Mouse (Mus musculus): ENCODE data around the gene Fam241a. TPM values are rescaled to one million over a fixed set of nuclear protein-coding genes. Genes with fewer than 3 reads are reported as not detected.

The Fam241a gene
- polyA plus RNA-seq, 1 experiment from 2014 or later, result 10.7 TPM

DNA sequence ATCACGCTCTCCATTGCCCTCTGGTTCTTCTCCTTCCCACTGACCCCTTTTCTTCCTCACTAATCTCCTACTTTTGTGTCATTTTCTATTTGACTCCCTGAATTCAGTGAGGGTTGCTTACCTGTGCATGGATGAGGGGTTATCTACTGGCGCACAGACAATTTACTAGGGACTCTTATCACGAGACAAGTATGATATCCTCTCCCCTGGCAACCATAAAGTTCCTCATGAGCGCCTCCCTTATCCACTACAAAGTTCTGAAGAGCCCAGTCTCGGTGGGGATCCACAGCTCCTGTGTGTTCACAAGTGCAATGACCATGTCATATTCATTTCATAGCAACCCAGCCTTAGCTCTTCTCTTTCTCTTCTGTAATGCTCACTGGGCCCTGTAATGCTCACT lies 46.2 kb downstream of the Fam241a start:
- no peak overlapping the region for H3K9ac ChIP-seq
- no peak for ATAC-seq (ENCODE audit: insufficient number of reproducible peaks, low FRiP score, low TSS enrichment, low read depth)
- H3K4me3 ChIP-seq, result no peak overlapping the region
- no peaks in the 10 kb centered on the region for H3K4me1 ChIP-seq
- H3K36me3 ChIP-seq, result no peaks in the 10 kb centered on the region
- 83% methylated on average over 5 of the region's 5 CpGs for WGBS
- no peak overlapping the region for H3K27ac ChIP-seq
- H3K27me3 ChIP-seq, result no peaks in the 10 kb centered on the region
- no peaks in the 10 kb centered on the region for H3K9me3 ChIP-seq
- H3K4me2 ChIP-seq, result no peak overlapping the region

DNA sequence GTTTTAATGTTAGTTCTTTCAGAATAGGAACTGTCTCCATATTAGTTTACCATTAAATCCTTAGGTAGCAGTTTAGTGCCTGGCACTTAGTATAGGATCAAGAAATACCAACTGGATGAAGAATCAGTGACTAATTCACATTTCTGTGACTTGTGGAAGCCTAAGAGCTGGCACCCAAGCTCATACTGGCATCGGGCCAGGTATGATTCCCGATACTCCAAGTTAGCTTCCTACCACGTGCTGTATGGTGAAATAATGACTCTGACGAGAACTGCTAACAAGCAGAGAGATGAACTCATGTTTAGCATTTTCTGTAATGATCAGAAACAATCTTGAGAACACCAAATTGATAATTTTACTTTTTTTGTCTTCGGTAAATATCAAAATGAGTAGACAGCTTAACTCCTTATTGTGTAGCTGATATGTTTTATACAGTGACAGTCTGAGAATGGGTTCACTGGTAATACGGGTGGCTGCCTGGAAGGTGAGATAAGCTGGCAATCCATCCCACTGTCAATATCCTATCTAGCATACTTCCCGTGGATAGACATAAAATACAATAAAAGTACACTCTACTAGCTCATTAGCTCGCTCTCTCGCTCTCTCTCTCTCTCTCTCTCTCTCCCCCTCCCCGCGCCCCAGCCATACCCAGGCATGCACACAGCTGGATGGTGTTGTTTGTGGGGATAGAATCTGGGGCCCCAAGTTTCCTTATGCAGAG lies 47.9 kb downstream of the Fam241a start:
- ATAC-seq (ENCODE audit: insufficient number of reproducible peaks, low FRiP score, low TSS enrichment, low read depth), result no peak
- WGBS, result 70% methylated on average over 11 of the region's 11 CpGs
- H3K4me1 ChIP-seq, result no peaks in the 10 kb centered on the region
- H3K36me3 ChIP-seq, result no peaks in the 10 kb centered on the region
- no peak overlapping the region for H3K9ac ChIP-seq
- no peaks in the 10 kb centered on the region for H3K27me3 ChIP-seq
- H3K9me3 ChIP-seq, result no peaks in the 10 kb centered on the region
- H3K27ac ChIP-seq, result no peak overlapping the region
- H3K4me3 ChIP-seq, result no peak overlapping the region
- H3K4me2 ChIP-seq, result no peak overlapping the region

DNA sequence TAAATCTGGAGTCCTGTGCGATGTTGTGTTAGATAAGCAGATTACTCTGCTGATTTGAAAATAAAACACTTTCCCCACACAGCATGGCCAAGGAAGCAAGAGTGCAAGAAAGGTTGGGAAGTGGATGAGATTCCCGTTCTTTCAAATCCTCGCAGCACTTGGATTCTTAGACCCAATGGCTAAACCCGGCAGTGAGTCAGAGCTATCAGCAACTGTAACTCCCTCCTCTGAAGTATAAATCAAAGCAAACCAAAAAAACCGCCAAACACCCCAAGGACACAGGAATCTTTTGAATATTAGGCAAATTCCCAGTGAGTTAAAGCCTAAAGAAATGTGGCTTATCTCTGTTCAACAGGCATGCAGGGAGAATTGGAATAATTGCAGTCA lies 52.2 kb downstream of the Fam241a start:
- H3K4me1 ChIP-seq, result 0 out of 2 replicates have a peak, but pooled peaks cover 3% of the 10 kb centered on the region
- ATAC-seq (ENCODE audit: insufficient number of reproducible peaks, low FRiP score, low TSS enrichment, low read depth), result no peak
- no peaks in the 10 kb centered on the region for H3K36me3 ChIP-seq
- H3K4me2 ChIP-seq, result no peak overlapping the region
- no peak overlapping the region for H3K9ac ChIP-seq
- H3K27ac ChIP-seq, result no peak overlapping the region
- H3K4me3 ChIP-seq, result no peak overlapping the region
- WGBS, result 72% methylated on average over 5 of the region's 5 CpGs
- H3K27me3 ChIP-seq, result no peaks in the 10 kb centered on the region
- no peaks in the 10 kb centered on the region for H3K9me3 ChIP-seq

DNA sequence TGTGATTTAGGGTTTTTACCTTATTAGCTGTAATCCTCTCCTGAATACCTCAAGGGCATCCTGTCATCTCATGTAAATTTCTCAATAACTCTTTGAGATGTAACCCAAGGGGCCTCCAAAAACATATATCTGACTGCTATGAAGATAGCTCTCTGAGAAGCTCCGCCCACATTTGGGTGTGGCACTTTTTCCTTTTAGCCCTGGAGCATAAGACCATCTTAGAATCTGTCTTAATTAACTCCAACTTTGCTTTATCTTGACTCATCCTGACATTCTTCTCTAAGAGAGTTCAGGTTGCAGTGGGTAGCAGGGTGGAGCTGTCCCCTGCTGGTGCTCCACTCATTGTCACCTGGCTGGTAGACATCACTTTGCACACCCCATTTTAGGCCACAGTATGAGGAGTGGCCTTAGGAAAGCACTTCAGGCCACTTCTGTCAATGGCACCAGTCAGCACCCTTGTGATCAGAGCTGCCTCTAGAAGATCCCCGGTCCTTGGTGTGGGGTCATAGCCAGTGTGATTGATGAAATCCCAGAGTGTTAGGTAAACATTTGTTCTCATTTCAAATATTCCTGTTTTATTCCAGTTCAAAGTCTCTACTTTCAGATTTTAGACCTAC lies 52.7 kb downstream of the Fam241a start:
- 0 out of 2 replicates have a peak, but pooled peaks cover 3% of the 10 kb centered on the region for H3K4me1 ChIP-seq
- H3K27ac ChIP-seq, result no peak overlapping the region
- H3K9ac ChIP-seq, result no peak overlapping the region
- ATAC-seq (ENCODE audit: insufficient number of reproducible peaks, low FRiP score, low TSS enrichment, low read depth), result no peak
- no peaks in the 10 kb centered on the region for H3K36me3 ChIP-seq
- 66% methylated on average over 2 of the region's 2 CpGs for WGBS
- H3K9me3 ChIP-seq, result no peaks in the 10 kb centered on the region
- H3K4me3 ChIP-seq, result no peak overlapping the region
- H3K4me2 ChIP-seq, result no peak overlapping the region
- no peaks in the 10 kb centered on the region for H3K27me3 ChIP-seq

DNA sequence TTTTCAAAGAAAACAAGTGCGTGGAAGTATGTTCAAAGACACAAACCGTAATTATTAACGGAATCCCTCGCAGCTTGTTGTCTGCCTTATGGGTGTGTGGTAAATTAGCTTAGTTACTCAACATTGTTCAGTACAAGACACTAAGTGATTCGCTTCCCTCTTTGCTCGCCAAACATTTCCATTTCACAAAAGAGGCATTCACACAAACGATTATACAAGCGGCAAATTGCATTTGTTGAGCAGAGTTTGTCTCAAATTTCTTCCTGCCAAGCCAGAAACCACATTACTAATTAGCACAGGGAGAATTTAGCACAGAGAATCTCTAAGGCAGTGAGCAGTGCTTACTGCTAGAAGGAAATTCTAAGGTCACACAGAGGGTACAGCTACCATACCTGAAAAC lies 54.2 kb downstream of the Fam241a start:
- H3K4me1 ChIP-seq, result peaks cover 8% of the 10 kb centered on the region; the same call in 1 of the 2 replicates
- no peak overlapping the region for H3K4me2 ChIP-seq
- H3K27me3 ChIP-seq, result no peaks in the 10 kb centered on the region
- no peak overlapping the region for H3K9ac ChIP-seq
- ATAC-seq (ENCODE audit: insufficient number of reproducible peaks, low FRiP score, low TSS enrichment, low read depth), result no peak
- no peak overlapping the region for H3K27ac ChIP-seq
- WGBS, result 74% methylated on average over 8 of the region's 8 CpGs
- H3K9me3 ChIP-seq, result no peaks in the 10 kb centered on the region
- H3K4me3 ChIP-seq, result no peak overlapping the region
- no peaks in the 10 kb centered on the region for H3K36me3 ChIP-seq

DNA sequence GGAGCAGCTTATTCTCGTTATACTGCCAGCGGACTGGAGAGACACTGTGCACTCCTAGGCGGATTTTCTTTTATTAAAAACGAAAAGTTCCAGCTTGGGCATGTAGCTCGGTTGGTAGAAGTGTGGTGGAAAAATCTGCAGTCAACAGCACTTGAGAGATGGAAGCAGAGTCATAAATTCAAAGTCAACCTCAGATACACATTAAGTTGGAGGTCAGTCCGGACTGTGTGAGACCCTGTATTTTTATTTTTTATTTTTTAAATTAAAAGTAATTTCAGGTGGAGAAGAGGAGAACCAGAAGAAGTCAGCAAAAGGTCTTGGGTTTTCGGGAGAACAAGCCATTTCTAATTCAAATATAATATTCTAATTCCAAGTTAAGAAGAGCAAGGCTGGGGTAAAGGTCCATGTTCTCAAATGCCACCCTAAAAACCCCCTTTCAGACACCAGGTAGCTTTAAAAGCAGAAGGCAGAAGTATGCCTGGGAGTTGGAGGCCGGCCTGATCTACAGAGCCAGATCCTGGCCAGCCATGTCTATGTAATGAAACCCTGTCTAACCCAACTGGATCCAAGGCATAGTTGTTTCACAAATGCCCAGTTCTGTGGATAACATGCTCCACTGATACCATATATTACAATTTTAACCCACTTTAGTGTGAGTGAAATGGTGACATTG lies 58.0 kb downstream of the Fam241a start:
- peak overlapping the region; percentile 90 for H3K4me3 ChIP-seq
- H3K27me3 ChIP-seq, result no peaks in the 10 kb centered on the region
- H3K36me3 ChIP-seq, result no peaks in the 10 kb centered on the region; the same call in 1 of the 2 replicates
- peaks cover 16% of the 10 kb centered on the region; the same call in 1 of the 2 replicates for H3K4me1 ChIP-seq
- H3K4me2 ChIP-seq, result peak overlapping the region; percentile 69
- no peak for ATAC-seq (ENCODE audit: insufficient number of reproducible peaks, low FRiP score, low TSS enrichment, low read depth)
- no peaks in the 10 kb centered on the region for H3K9me3 ChIP-seq
- 29% methylated on average over 8 of the region's 8 CpGs for WGBS
- peak overlapping the region; percentile 95 for H3K27ac ChIP-seq
- H3K9ac ChIP-seq, result peak overlapping the region; percentile 33; the same call in 1 of the 2 replicates

DNA sequence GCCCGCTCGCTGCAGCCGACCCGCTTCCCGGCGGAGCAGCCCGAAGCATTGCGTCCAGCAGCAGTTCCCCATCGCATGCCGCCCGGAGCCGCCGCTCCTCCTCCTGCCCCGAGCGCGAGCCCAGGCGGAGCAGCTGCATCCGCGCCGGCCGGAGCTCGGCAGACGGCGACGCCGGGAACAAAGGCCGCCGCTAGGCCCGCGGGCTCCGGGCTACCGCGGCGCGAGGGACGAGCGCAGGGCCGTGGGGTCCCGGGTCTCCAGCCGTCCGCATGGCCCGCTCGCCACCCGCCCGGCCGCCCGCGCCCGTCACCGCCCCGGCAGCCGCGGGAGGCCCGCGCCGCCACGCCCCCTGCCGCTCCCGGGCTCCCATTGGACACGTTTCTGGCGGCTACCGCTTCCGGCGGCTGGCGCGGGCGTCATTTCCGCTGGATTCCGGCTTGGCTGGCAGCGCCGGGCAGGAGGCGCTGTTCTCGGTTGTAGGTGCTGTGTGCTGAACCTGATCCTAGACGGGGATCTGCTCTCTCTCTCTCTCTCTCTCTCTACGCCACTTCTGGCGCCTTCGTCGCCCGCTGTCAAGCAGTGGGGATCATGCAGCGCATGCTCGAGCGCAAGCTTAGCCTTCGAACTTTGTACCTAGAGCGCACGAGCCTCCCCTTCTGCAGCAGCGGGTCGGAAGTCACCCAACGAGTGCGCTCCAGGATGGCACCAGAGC lies 58.8 kb downstream of the Fam241a start, which contains the start of gene Ap1ar:
Ap1ar (minus strand) TSS at position 370 of the 712 bp plus-strand sequence.
- Histone ChIP-seq H3K9ac (peak within 1 kb of the TSS; percentile 86), H3K36me3 (no peaks in the 10 kb centered on the region; the same call in 1 of the 2 replicates), H3K4me3 (peak within 1 kb of the TSS; percentile 90), H3K9me3 (no peaks in the 10 kb centered on the region), H3K27ac (peak within 1 kb of the TSS; percentile 95), H3K4me1 (peaks cover 15% of the 10 kb centered on the region; the same call in 1 of the 2 replicates), H3K27me3 (no peaks in the 10 kb centered on the region), H3K4me2 (peak within 1 kb of the TSS; percentile 69)
- under 1% methylated on average over 73 of the region's 89 CpGs for WGBS
- peak; percentile 93 for ATAC-seq (ENCODE audit: insufficient number of reproducible peaks, low FRiP score, low TSS enrichment, low read depth)

DNA sequence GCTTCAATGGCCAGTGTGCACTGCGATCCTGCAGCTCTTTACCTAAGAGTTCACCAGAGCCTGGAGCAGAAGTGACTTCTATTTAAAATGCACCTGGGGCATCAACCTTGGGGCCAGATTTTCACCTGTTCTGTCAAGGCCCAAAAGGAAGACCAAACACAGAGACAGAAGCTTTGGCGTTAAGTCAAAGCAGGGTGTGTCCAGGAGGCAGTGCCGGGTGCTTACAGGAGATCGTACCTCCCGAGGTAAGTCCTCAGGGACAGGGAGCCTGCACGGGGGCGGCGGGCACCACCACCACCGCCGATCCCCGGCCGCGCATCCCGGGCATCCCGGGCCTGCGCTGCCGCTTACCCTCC lies 59.3 kb downstream of the Fam241a start:
- Histone ChIP-seq H3K9me3 (no peaks in the 10 kb centered on the region), H3K27ac (peak overlapping the region; percentile 95), H3K36me3 (no peaks in the 10 kb centered on the region; the same call in 1 of the 2 replicates), H3K27me3 (no peaks in the 10 kb centered on the region), H3K9ac (peak overlapping the region; percentile 86), H3K4me2 (peak overlapping the region; percentile 69), H3K4me1 (peaks cover 14% of the 10 kb centered on the region; the same call in 1 of the 2 replicates), H3K4me3 (peak overlapping the region; percentile 90)
- ATAC-seq (ENCODE audit: insufficient number of reproducible peaks, low FRiP score, low TSS enrichment, low read depth), result no peak
- 2% methylated on average over 17 of the region's 17 CpGs for WGBS

DNA sequence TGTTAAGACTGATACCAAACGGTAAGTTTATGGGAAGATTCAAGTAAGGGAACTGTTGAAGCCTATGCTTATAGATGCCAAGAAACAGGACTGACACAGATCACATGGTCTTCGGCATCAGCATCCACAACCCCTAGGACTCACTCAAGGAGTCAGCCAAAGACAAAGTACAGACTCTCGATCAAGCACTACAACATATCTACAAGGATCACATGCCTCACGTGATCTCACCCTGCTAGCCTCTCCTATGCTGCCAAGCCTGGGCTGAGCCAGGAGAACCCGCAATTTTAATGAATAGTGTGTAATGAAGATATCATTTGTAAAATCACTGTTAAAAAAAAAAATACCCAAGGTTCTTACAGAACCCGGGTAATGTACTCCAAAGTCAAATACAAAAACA lies 60.5 kb downstream of the Fam241a start:
- no peaks in the 10 kb centered on the region for H3K9me3 ChIP-seq
- no peak overlapping the region for H3K27ac ChIP-seq
- no peak for ATAC-seq (ENCODE audit: insufficient number of reproducible peaks, low FRiP score, low TSS enrichment, low read depth)
- H3K27me3 ChIP-seq, result no peaks in the 10 kb centered on the region
- 79% methylated on average over 6 of the region's 6 CpGs for WGBS
- no peak overlapping the region for H3K9ac ChIP-seq
- H3K4me1 ChIP-seq, result peaks cover 14% of the 10 kb centered on the region; the same call in 1 of the 2 replicates
- H3K36me3 ChIP-seq, result no peaks in the 10 kb centered on the region; the same call in 1 of the 2 replicates
- no peak overlapping the region for H3K4me3 ChIP-seq
- no peak overlapping the region for H3K4me2 ChIP-seq

DNA sequence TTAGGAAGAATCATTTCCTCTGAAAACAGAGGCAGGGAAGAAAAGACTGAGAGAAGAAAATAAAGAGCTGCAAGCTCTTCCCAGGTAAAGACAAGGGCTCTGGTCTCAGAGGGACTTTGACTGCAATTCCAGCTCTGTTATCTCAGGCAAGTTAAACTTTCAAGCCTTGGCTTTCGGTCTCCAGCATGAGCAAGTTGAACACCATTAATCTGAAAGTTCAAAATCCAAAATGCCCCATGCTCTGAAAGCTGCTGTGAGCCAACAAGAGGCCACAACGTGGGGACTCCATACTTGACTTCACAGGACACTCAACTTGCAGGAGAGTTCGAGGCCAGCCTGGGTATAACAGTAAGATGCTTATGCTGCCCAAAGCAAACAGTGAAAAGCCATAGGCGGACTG lies 62.1 kb downstream of the Fam241a start:
- no peaks in the 10 kb centered on the region for H3K27me3 ChIP-seq
- no peak for ATAC-seq (ENCODE audit: insufficient number of reproducible peaks, low FRiP score, low TSS enrichment, low read depth)
- H3K4me3 ChIP-seq, result no peak overlapping the region
- H3K27ac ChIP-seq, result no peak overlapping the region
- H3K9ac ChIP-seq, result no peak overlapping the region
- H3K36me3 ChIP-seq, result no peaks in the 10 kb centered on the region; the same call in 1 of the 2 replicates
- no peak overlapping the region for H3K4me2 ChIP-seq
- peaks cover 14% of the 10 kb centered on the region; the same call in 1 of the 2 replicates for H3K4me1 ChIP-seq
- WGBS, result 88% methylated on average over 4 of the region's 4 CpGs
- H3K9me3 ChIP-seq, result no peaks in the 10 kb centered on the region

DNA sequence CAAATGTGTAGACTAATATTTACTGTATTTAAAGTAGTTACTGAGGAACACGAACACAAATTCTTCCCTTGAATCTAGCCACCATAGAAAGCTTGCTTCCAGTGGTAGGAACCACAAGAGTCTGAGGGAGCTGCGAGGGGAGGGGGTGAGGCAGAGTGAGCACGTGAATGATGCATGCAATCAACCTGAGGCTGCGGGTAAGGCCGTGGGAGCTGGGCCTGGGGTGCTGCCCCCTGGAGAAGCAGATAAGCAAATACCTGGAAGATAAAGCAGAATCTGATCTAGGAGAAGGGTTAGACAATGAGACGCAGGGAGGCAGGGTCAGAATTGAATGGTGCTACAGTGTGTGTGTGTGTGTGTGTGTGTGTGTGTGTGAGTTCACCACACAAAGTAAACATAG lies 65.0 kb downstream of the Fam241a start:
- Histone ChIP-seq H3K27me3 (no peaks in the 10 kb centered on the region), H3K36me3 (no peaks in the 10 kb centered on the region; the same call in 1 of the 2 replicates), H3K9me3 (no peaks in the 10 kb centered on the region), H3K4me3 (no peak overlapping the region), H3K4me1 (peaks cover under 1% of the 10 kb centered on the region; the same call in 1 of the 2 replicates), H3K9ac (no peak overlapping the region), H3K27ac (no peak overlapping the region), H3K4me2 (no peak overlapping the region)
- WGBS, result 68% methylated on average over 6 of the region's 6 CpGs
- no peak for ATAC-seq (ENCODE audit: insufficient number of reproducible peaks, low FRiP score, low TSS enrichment, low read depth)
